Mouse (Mus musculus) limb, embryonic 12.5 days (tissue): ENCODE measurements at regions not wholly inside any gene's neighbourhood (a gene's known extent, or its start where the extent isn't known, plus 50 kb on each side); places are given as distances from the start of the nearest gene placed in this dataset.

Experiments used
- ATAC-seq: fragments of 200-750 bp; cut with Nextera tagmentation; 2 replicates; pipeline ENCODE4 v1.8.0; 2017; ENCODE audit warnings: low read depth, moderate TSS enrichment; ENCODE audit not compliant: insufficient number of reproducible peaks, insufficient read depth, low FRiP score, low TSS enrichment
- H3K27ac ChIP-seq: fragments of 300-500 bp; sonication (generic); 2 replicates; pipeline ENCODE4 v1.5.1; 2016; ENCODE audit warnings: mild to moderate bottlenecking, moderate library complexity
- H3K27me3 ChIP-seq: fragments of 300-500 bp; sonication (generic); 2 replicates; pipeline ENCODE4 v1.6.1; 2016; ENCODE audit warnings: mild to moderate bottlenecking, moderate library complexity
- H3K36me3 ChIP-seq: fragments of 300-500 bp; sonication (generic); 2 replicates; pipeline ENCODE4 v1.6.1; 2016; ENCODE audit warnings: mild to moderate bottlenecking, moderate library complexity
- H3K4me1 ChIP-seq: fragments of 300-500 bp; sonication (generic); replicated peaks from 2 replicates; pipeline ENCODE4 v1.6.1; 2016
- H3K4me2 ChIP-seq: fragments of 300-500 bp; sonication (generic); 2 replicates; pipeline ENCODE4 v1.6.1; 2016; ENCODE audit warnings: mild to moderate bottlenecking, moderate library complexity
- H3K4me3 ChIP-seq: fragments of 300-500 bp; sonication (generic); replicated peaks from 2 replicates; pipeline ENCODE4 v1.5.1; 2016; ENCODE audit warnings: mild to moderate bottlenecking
- H3K9ac ChIP-seq: fragments of 300-500 bp; sonication (generic); replicated peaks from 2 replicates; pipeline ENCODE4 v1.6.1; 2016; ENCODE audit warnings: mild to moderate bottlenecking, moderate library complexity
- H3K9me3 ChIP-seq: fragments of 300-500 bp; sonication (generic); 2 replicates; pipeline ENCODE4 v1.6.1; 2016; ENCODE audit warnings: mild to moderate bottlenecking, moderate library complexity
- WGBS: fragments of 180-500 bp; shearing (Covaris S2); methylation state at CpG from one replicate; pipeline ENCODE4 v1.1.7; 2016; 5-methylcytosine and 5-hydroxymethylcytosine counted together

DNA sequence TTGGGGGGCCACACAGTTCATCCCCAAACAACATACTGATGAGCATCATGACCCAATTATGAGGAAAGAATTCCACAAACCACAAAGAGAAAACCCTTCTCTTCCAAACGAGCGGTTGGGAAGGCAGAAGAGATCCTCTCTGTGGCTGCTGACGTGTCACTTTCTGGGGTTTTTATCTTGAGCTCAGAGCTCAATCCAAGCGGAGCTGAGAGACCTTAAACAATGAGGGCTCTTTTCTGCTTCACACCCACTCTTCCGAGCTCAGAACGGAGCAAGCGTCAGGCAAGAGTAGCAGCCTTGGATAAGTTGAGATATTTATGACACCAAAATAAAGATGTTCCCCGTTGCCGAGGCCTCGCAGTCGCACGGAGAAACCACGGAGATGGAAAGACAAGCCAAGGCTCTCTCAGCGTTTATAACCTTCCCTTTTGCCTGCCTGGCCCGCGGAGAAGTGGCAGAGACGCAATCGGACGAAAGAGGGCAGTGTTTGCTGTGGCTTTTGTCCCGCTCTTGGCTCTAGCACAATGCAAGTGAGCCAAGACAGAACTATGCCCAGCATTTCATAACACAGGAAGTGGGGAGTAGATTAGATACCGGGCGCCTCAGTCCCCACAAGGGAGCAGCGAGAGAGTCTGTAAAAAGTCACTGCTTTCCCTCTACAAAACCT lies 100.7 kb downstream of the Chic2 start:
- Histone ChIP-seq H3K36me3 (no peaks in the 10 kb centered on the region), H3K9ac (peak overlapping the region; percentile 52), H3K27ac (0 out of 2 replicates have a peak overlapping the region, but pooled peaks have one; percentile 5), H3K4me2 (peak overlapping the region; percentile 52), H3K27me3 (0 out of 2 replicates have a peak, but pooled peaks cover 7% of the 10 kb centered on the region), H3K4me3 (peak overlapping the region; percentile 26), H3K4me1 (peaks cover 30% of the 10 kb centered on the region), H3K9me3 (no peaks in the 10 kb centered on the region)
- peak; percentile 57; the same call in 1 of the 2 replicates for ATAC-seq
- WGBS = 2% methylated on average over 23 of the region's 23 CpGs

DNA sequence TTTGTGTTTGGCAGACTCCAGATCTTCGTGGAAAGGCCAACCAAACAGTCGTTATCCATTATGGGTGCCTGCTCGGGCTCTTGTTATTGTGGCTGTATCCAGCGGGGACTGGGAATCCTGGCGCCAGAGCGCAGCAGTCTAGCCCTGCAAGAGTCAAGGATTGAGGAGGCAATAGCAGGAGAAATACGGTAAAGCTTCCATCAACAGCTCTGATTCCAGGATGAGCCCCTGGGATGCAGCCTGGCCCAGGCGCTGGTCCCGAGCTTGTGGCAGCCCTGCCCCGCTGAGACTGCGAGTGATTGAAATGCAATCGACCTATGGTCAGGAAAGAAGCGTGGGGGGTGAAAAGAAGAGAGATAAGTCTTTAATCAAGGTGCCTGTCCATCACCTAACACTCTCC lies 103.1 kb downstream of the Chic2 start:
- Histone ChIP-seq H3K9me3 (no peaks in the 10 kb centered on the region), H3K4me2 (peak overlapping the region; percentile 45), H3K27ac (peak overlapping the region; percentile 56; the same call in 1 of the 2 replicates), H3K9ac (peak overlapping the region; percentile 12; the same call in 1 of the 2 replicates), H3K4me3 (peak overlapping the region; percentile 20), H3K36me3 (no peaks in the 10 kb centered on the region), H3K27me3 (no peaks in the 10 kb centered on the region; the same call in 1 of the 2 replicates), H3K4me1 (peaks cover 46% of the 10 kb centered on the region)
- 0 out of 2 replicates have a peak, but pooled peaks have one; percentile 50 for ATAC-seq
- 1% methylated on average over 13 of the region's 13 CpGs for WGBS

DNA sequence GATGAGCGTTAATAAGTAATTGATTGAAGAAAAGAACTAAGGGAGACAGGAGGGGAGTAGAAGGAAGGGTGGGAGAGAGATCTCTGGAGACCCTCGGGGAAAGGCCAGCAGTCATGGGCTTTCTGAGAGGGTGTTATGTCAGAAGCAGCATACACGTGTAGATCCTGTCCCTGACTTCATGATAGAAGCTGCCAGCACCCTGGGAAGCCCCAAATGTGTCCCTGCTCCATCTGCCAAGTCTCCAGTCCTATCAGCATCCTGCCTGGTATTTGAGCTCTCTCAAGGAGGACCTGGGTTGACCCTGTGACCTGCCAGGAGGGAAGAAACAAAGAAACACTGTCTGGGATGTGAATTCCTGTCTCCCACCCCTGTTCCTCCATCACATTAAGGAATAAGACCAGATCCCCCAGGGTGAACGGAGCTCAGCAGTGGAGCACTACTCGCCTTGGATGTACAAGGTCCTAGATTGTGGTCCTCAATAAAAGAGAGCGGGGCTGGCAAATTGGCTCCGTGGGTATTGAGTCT lies 107.1 kb downstream of the Chic2 start:
- no peak for ATAC-seq
- Histone ChIP-seq H3K27ac (no peak overlapping the region), H3K36me3 (no peaks in the 10 kb centered on the region), H3K9ac (no peak overlapping the region), H3K9me3 (no peaks in the 10 kb centered on the region), H3K4me1 (peaks cover 34% of the 10 kb centered on the region), H3K4me2 (no peak overlapping the region), H3K27me3 (no peaks in the 10 kb centered on the region; the same call in 1 of the 2 replicates), H3K4me3 (no peak overlapping the region)
- 49% methylated on average over 7 of the region's 7 CpGs for WGBS

DNA sequence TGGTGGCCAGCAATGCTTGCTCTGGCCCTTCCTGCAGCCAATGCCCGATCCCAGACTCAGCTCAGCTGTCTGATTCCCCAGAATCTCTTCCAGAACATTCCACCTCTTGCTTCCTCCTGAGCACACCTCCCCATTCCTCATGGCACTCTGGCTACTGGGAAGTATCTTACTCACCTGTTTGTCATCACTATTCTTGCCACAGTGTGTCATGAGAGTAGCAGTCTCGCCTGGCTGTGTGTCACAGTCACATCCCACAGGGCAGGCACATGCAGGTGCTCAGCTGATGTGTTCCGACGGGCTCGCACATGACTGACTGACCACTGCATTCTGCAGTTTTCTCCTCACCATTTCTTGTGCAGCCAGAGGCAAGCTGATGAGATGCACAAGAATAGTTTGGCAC lies 108.5 kb downstream of the Chic2 start:
- no peaks in the 10 kb centered on the region for H3K36me3 ChIP-seq
- no peak overlapping the region for H3K9ac ChIP-seq
- no peak overlapping the region for H3K4me2 ChIP-seq
- H3K4me1 ChIP-seq = peaks cover 33% of the 10 kb centered on the region
- WGBS = 72% methylated on average over 5 of the region's 5 CpGs
- no peaks in the 10 kb centered on the region for H3K9me3 ChIP-seq
- no peak overlapping the region for H3K4me3 ChIP-seq
- no peak for ATAC-seq
- H3K27ac ChIP-seq = peak overlapping the region; percentile 29; the same call in 1 of the 2 replicates
- no peaks in the 10 kb centered on the region; the same call in 1 of the 2 replicates for H3K27me3 ChIP-seq

DNA sequence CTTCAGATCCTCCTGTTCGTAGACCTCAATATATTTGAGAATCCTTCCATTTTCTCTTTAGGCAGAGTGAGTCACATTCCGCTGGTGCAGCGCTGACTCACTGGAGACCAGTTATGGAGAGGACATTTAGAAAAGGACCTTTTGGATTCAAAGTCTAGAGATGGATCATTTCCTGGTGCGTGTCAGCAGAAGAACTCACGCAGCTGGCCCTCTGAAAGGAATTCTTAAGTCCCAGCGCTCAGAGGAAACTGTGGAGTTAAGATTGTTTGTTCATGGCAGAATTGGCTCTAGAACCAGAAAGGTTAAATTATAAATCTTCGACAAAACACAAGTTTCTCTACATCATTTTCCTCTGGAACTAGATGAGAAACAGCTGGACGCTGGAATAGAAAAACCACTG lies 108.9 kb downstream of the Chic2 start:
- Histone ChIP-seq H3K4me3 (no peak overlapping the region), H3K9ac (no peak overlapping the region), H3K27ac (no peak overlapping the region), H3K36me3 (no peaks in the 10 kb centered on the region), H3K9me3 (no peaks in the 10 kb centered on the region), H3K4me2 (no peak overlapping the region), H3K4me1 (peaks cover 36% of the 10 kb centered on the region), H3K27me3 (no peaks in the 10 kb centered on the region; the same call in 1 of the 2 replicates)
- no peak for ATAC-seq
- WGBS = 73% methylated on average over 8 of the region's 8 CpGs

DNA sequence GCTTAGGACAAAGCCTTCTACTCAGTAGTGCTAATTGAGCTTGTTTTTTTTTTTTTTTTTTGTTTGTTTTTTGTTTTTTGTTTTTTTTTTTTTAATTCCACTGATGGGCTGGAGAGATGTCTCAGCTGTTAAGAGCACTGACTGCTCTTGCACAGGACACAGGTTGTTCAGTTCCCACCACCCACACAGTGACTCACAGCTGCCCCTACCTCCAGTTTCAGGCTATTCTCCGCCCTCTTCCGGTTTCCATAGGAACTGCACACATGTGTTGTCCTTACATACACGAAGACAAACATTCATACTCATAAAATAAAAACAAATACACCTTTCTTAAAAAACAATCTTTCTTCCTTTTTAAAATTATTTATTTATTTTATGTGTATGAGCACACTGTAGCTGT lies 111.3 kb downstream of the Chic2 start:
- H3K36me3 ChIP-seq = no peaks in the 10 kb centered on the region
- no peak overlapping the region for H3K9ac ChIP-seq
- WGBS = 88% methylated on average over 3 of the region's 3 CpGs
- H3K4me3 ChIP-seq = no peak overlapping the region
- H3K4me1 ChIP-seq = peaks cover 28% of the 10 kb centered on the region
- no peak for ATAC-seq
- H3K4me2 ChIP-seq = no peak overlapping the region
- no peak overlapping the region for H3K27ac ChIP-seq
- H3K9me3 ChIP-seq = no peaks in the 10 kb centered on the region
- no peaks in the 10 kb centered on the region; the same call in 1 of the 2 replicates for H3K27me3 ChIP-seq

DNA sequence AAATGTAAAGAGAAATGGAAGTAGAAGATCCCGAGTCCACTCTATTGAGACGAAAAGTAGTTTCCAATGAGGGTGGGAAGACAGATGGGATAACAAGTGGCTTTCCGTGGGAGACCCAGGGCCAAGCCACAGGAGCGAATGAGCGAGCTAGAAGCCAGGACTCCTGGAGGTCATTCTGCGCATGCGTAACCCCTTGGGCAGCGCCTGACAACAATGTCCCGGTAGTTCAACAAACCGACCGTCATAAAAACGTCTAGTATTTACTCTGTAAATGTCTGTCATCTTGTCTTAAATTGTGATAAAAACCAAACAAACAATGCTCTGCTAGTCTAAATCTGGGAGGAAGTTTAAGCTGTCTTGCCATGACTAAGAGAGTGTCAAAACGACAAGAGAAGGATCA lies 112.4 kb downstream of the Chic2 start:
- 60% methylated on average over 13 of the region's 13 CpGs for WGBS
- Histone ChIP-seq H3K4me3 (no peak overlapping the region), H3K27me3 (no peaks in the 10 kb centered on the region; the same call in 1 of the 2 replicates), H3K4me2 (peak overlapping the region; percentile 37), H3K9ac (no peak overlapping the region), H3K4me1 (peaks cover 18% of the 10 kb centered on the region), H3K27ac (peak overlapping the region; percentile 75), H3K9me3 (no peaks in the 10 kb centered on the region), H3K36me3 (no peaks in the 10 kb centered on the region)
- ATAC-seq = no peak

DNA sequence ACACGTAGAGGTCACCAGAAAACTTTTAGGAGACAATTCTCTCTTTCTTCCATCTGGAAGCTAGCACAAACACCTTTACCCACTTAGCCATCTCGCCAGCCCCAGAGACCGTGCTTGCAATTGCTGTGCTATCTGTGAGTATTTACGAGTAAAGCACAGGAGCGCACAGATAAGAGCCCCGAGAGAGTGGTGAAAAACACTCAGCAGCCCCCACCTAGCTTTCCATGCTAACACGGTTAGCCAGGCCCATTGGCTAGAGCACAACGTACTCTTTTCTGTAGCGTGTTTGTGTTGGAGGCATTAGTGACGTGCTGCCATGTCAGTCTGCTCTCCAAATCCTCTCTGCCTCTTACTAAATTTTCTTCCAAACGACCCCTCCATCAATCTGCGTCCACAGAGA lies 112.8 kb downstream of the Chic2 start:
- WGBS = 36% methylated on average over 12 of the region's 12 CpGs
- H3K27ac ChIP-seq = peak overlapping the region; percentile 75

DNA sequence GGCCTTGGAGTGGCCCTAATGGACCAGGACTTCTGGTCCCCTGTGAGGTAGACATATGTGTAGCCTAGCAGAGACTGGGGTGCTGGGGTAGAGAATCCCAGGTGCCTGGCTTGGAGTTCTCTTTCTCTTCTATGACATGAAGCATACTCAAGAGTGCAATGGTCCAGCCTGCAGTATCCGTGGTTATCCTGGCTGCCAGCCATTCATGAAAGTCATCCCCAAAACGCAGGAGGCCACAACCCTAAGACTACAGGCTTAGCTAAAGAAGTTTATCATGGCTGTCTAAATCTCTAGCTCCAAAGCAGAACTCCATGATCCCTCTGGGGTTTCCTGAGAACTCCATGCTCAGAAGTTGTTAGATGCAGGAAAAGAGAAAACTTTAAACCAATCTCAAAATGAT lies 117.0 kb downstream of the Chic2 start:
- H3K9ac ChIP-seq = no peak overlapping the region
- 91% methylated on average over 2 of the region's 2 CpGs for WGBS
- no peaks in the 10 kb centered on the region for H3K27me3 ChIP-seq
- no peaks in the 10 kb centered on the region for H3K9me3 ChIP-seq
- no peak overlapping the region for H3K4me2 ChIP-seq
- no peak for ATAC-seq
- peaks cover 16% of the 10 kb centered on the region for H3K4me1 ChIP-seq
- H3K27ac ChIP-seq = no peak overlapping the region
- no peaks in the 10 kb centered on the region for H3K36me3 ChIP-seq
- no peak overlapping the region for H3K4me3 ChIP-seq

More for the DNA sequence above, 112.8 kb downstream of the Chic2 start:
- no peaks in the 10 kb centered on the region for H3K27me3 ChIP-seq
- ATAC-seq = no peak
- H3K36me3 ChIP-seq = no peaks in the 10 kb centered on the region
- H3K4me2 ChIP-seq = peak overlapping the region; percentile 37
- no peaks in the 10 kb centered on the region for H3K9me3 ChIP-seq
- H3K4me1 ChIP-seq = peaks cover 17% of the 10 kb centered on the region
- H3K9ac ChIP-seq = no peak overlapping the region
- H3K4me3 ChIP-seq = no peak overlapping the region; the same call in 1 of the 2 replicates

DNA sequence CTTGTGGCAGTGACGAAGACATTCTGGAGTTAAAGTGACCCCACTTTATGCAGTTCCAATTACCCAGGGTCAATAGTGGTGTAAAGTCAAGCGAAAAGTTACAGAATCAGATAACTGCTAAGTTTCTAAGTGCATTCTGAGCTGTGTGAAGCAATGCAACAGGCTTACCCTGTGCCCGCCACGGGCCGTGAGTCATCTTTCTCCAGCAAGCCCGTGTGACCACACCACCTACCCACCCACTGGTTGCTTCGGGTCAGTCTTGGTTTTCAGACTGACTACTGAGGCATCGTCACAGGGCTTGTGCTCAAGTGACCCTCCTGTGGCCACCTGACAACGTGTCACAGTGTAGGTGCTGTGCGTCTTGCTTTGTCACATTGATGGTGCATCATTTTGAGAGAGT lies 118.8 kb downstream of the Chic2 start:
- no peak overlapping the region for H3K4me3 ChIP-seq
- peaks cover 1% of the 10 kb centered on the region for H3K4me1 ChIP-seq
- H3K36me3 ChIP-seq = no peaks in the 10 kb centered on the region
- no peak for ATAC-seq
- no peak overlapping the region for H3K9ac ChIP-seq
- H3K27me3 ChIP-seq = no peaks in the 10 kb centered on the region
- no peaks in the 10 kb centered on the region for H3K9me3 ChIP-seq
- no peak overlapping the region for H3K27ac ChIP-seq
- no peak overlapping the region for H3K4me2 ChIP-seq
- WGBS = 92% methylated on average over 10 of the region's 10 CpGs

DNA sequence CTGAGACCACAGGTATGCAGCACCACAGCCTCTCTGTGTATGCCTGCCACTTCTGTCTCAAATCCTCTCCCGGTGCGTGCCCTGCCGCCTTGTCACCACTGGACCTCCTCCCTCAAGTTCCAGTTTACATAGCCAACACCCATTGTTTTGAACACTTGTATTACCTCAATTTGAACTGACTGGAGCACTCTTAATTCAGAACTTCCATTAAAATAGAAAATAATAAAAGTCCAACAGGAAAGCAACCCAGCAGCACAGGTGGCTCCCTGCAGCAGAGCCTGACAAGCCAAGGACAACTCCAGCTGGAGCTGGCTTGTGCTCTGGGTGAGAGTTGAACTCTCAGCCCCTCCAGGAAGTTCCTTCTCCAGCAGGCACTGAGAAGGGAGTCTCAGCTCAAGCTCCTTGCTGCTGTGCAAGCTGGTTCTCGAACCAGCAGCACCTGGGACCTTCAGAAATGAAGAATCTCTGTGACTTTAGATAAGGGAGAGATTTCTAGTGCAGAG lies 120.5 kb downstream of the Chic2 start:
- Histone ChIP-seq H3K27me3 (no peaks in the 10 kb centered on the region), H3K4me3 (no peak overlapping the region), H3K4me1 (no peaks in the 10 kb centered on the region; the same call in 1 of the 2 replicates), H3K36me3 (no peaks in the 10 kb centered on the region), H3K4me2 (no peak overlapping the region), H3K9me3 (no peaks in the 10 kb centered on the region), H3K9ac (no peak overlapping the region), H3K27ac (no peak overlapping the region)
- 81% methylated on average over 4 of the region's 4 CpGs for WGBS
- ATAC-seq = no peak
